ENCODE assay signal across 26 mouse cellular contexts in the genomic region with DNA sequence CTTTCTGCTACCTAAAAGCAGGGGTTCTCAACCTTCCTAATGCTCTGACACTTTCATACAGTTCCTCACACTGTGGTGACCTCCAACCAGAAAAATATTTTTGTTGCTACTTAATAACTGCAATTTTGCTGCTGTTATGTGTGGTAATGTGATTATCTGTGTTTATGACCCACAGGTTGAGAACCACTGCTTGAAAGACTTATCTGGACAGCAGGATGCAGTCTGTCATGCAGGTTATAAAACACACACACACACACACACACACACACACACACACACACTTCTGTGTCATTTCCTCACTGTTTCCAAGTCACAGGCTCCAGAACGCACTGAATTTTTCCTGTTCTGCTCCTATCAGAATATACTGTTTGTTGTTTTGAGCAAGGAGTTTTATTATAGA. TPM values are rescaled to one million over a fixed set of nuclear protein-coding genes. Genes with fewer than 3 reads are reported as not detected.
"Had no signal": no experiment of that assay in that cellular context is flagged by ENCODE, and none has a peak within 500 bp of the region (broad histone marks: within the 10 kb centered on the region; RNA-seq: fewer than 3 reads in every experiment).

No protein-coding gene starts in this region.

- H3K27me3 ChIP-seq: midbrain, embryonic 12.5 days; neural tube, embryonic 13.5 days; neural tube, embryonic 15.5 days; stomach, embryonic 15.5 days had no signal

- H3K9ac ChIP-seq: lung, embryonic 14.5 days; midbrain, embryonic 12.5 days; neural tube, embryonic 13.5 days; neural tube, embryonic 15.5 days; stomach, embryonic 15.5 days had no signal

- DNase-seq: lung, adult 18-20 months; lung, embryonic 14.5 days; lung, postnatal 10 days; lung, postnatal 4 days; midbrain, embryonic 14.5 days; retina, postnatal 1 day; right cerebral cortex, adult 18-20 months; right cerebral cortex, postnatal 25 days; right cerebral cortex, postnatal 4 days; spleen, adult 18-20 months; thymus, adult 2 months; thymus, postnatal 25 days; thymus, postnatal 4 days had no signal

- H3K27ac ChIP-seq: midbrain, embryonic 10.5 days; midbrain, embryonic 12.5 days; neural tube, embryonic 13.5 days; neural tube, embryonic 15.5 days; stomach, embryonic 15.5 days; stomach, postnatal 0 days had no signal

- H3K4me1 ChIP-seq: megakaryocyte, embryonic 14.5 days; midbrain, embryonic 10.5 days; midbrain, embryonic 12.5 days; neural tube, embryonic 13.5 days; neural tube, embryonic 15.5 days; stomach, embryonic 15.5 days had no signal

- H3K9me3 ChIP-seq: neural tube, embryonic 13.5 days; neural tube, embryonic 15.5 days; stomach, embryonic 15.5 days had no signal

- H3K4me3 ChIP-seq: megakaryocyte, embryonic 14.5 days; midbrain, embryonic 10.5 days; midbrain, embryonic 12.5 days; myocyte; neural tube, embryonic 13.5 days; neural tube, embryonic 15.5 days; stomach, embryonic 15.5 days had no signal

- H3K4me2 ChIP-seq: lung, embryonic 14.5 days; midbrain, embryonic 12.5 days; neural tube, embryonic 13.5 days; neural tube, embryonic 15.5 days; stomach, embryonic 15.5 days had no signal

- H3K36me3 ChIP-seq: midbrain, embryonic 10.5 days; midbrain, embryonic 12.5 days; neural tube, embryonic 13.5 days; neural tube, embryonic 15.5 days; stomach, embryonic 15.5 days had no signal

- ATAC-seq: midbrain, embryonic 16.5 days had no signal

RNA-seq across cellular contexts. Expression of a gene that starts 3.9 kb away (rescaled TPM):
- polyA plus RNA-seq: liver, embryonic 16.5 days; lung, embryonic 14.5 days; lung, embryonic 16.5 days; midbrain, embryonic 10.5 days; midbrain, embryonic 12.5 days; midbrain, embryonic 14.5 days; midbrain, embryonic 16.5 days; myocyte; neural tube, embryonic 11.5 days; neural tube, embryonic 13.5 days; neural tube, embryonic 15.5 days; small intestine, adult 2 months; stomach, embryonic 15.5 days; stomach, postnatal 0 days; thymus, adult 2 months had no signal
